Mouse (Mus musculus): Measurements from ENCODE around the gene Gm42742. TPM values are rescaled to one million over a fixed set of nuclear protein-coding genes. Genes with fewer than 3 reads are reported as not detected.

Gene Gm42742
- polyA plus RNA-seq, 1 experiment, result 103 TPM

- peak; percentile 95 for DNase-seq
- Histone ChIP-seq H3K4me1 (replicated peaks; ENCODE audit: control insufficient read depth, insufficient read depth, low read length) (peaks cover 70% of the 10 kb centered on the region), H3K36me3 (ENCODE audit: control insufficient read depth, insufficient read depth, low read length) (no peaks in the 10 kb centered on the region), H3K4me3 (ENCODE audit: control insufficient read depth, insufficient read depth, low read length) (peak within 1 kb of the TSS; percentile 85), H3K27ac (ENCODE audit: control insufficient read depth, insufficient read depth, low read length) (peak within 1 kb of the TSS; percentile 82), H3K27me3 (ENCODE audit: control insufficient read depth, insufficient read depth, low read length) (no peaks in the 10 kb centered on the region)
- peak; percentile 84 for TF ChIP-seq POLR2A (IDR thresholded peaks at IDR 0.05; ENCODE audit: control insufficient read depth, extremely low read depth, insufficient read depth, low read length, poor library complexity)
- TF ChIP-seq CTCF (IDR thresholded peaks at IDR 0.05; ENCODE audit: borderline replicate concordance, control insufficient read depth, extremely low read depth, insufficient read depth, low read length, poor library complexity), result peak; percentile 99
- 2% methylated on average over 39 of the region's 39 CpGs for WGBS
Measured at GRCm38 (mm10) chr7:127016971-127017949, 3.6 kb downstream of the Gm42742 start, which contains the start of gene Pagr1a. Gene Pagr1a (minus strand): TSS chr7:127017352.

- H3K4me3 ChIP-seq (ENCODE audit: control insufficient read depth, insufficient read depth, low read length), result peak overlapping the region; percentile 85
- H3K27ac ChIP-seq (ENCODE audit: control insufficient read depth, insufficient read depth, low read length), result peak overlapping the region; percentile 82
- H3K36me3 ChIP-seq (ENCODE audit: control insufficient read depth, insufficient read depth, low read length), result no peaks in the 10 kb centered on the region
- H3K27me3 ChIP-seq (ENCODE audit: control insufficient read depth, insufficient read depth, low read length), result no peaks in the 10 kb centered on the region
- DNase-seq, result no peak
- TF ChIP-seq POLR2A (IDR thresholded peaks at IDR 0.05; ENCODE audit: control insufficient read depth, extremely low read depth, insufficient read depth, low read length, poor library complexity) (no peak), CTCF (IDR thresholded peaks at IDR 0.05; ENCODE audit: borderline replicate concordance, control insufficient read depth, extremely low read depth, insufficient read depth, low read length, poor library complexity) (no peak)
- under 1% methylated on average over 22 of the region's 22 CpGs for WGBS
- peaks cover 62% of the 10 kb centered on the region for H3K4me1 ChIP-seq (replicated peaks; ENCODE audit: control insufficient read depth, insufficient read depth, low read length)
Measured at GRCm38 (mm10) chr7:127016486-127016938, 4.4 kb downstream of the Gm42742 start.

GRCm38 (mm10) chr7:127016481-127016485, 4.6 kb downstream of the Gm42742 start, which contains the start of gene Pagr1b:
Gene Pagr1b (minus strand): TSS chr7:127016484.
- Histone ChIP-seq H3K4me3 (ENCODE audit: control insufficient read depth, insufficient read depth, low read length) (peak within 1 kb of the TSS; percentile 85), H3K27ac (ENCODE audit: control insufficient read depth, insufficient read depth, low read length) (peak within 1 kb of the TSS; percentile 82), H3K36me3 (ENCODE audit: control insufficient read depth, insufficient read depth, low read length) (no peaks in the 10 kb centered on the region), H3K27me3 (ENCODE audit: control insufficient read depth, insufficient read depth, low read length) (no peaks in the 10 kb centered on the region), H3K4me1 (replicated peaks; ENCODE audit: control insufficient read depth, insufficient read depth, low read length) (peaks cover 60% of the 10 kb centered on the region)
- no peak for DNase-seq
- TF ChIP-seq POLR2A (IDR thresholded peaks at IDR 0.05; ENCODE audit: control insufficient read depth, extremely low read depth, insufficient read depth, low read length, poor library complexity), result no peak
- no peak for TF ChIP-seq CTCF (IDR thresholded peaks at IDR 0.05; ENCODE audit: borderline replicate concordance, control insufficient read depth, extremely low read depth, insufficient read depth, low read length, poor library complexity)

GRCm38 (mm10) chr7:127016081-127016480, 4.8 kb downstream of the Gm42742 start:
- Histone ChIP-seq H3K4me3 (ENCODE audit: control insufficient read depth, insufficient read depth, low read length) (peak overlapping the region; percentile 85), H3K36me3 (ENCODE audit: control insufficient read depth, insufficient read depth, low read length) (no peaks in the 10 kb centered on the region), H3K27ac (ENCODE audit: control insufficient read depth, insufficient read depth, low read length) (peak overlapping the region; percentile 32), H3K4me1 (replicated peaks; ENCODE audit: control insufficient read depth, insufficient read depth, low read length) (peaks cover 58% of the 10 kb centered on the region), H3K27me3 (ENCODE audit: control insufficient read depth, insufficient read depth, low read length) (no peaks in the 10 kb centered on the region)
- WGBS, result 12% methylated on average over 10 of the region's 10 CpGs
- TF ChIP-seq CTCF (IDR thresholded peaks at IDR 0.05; ENCODE audit: borderline replicate concordance, control insufficient read depth, extremely low read depth, insufficient read depth, low read length, poor library complexity), result no peak
- no peak for TF ChIP-seq POLR2A (IDR thresholded peaks at IDR 0.05; ENCODE audit: control insufficient read depth, extremely low read depth, insufficient read depth, low read length, poor library complexity)
- DNase-seq, result no peak

GRCm38 (mm10) chr7:127014993-127015392, 5.9 kb downstream of the Gm42742 start:
- Histone ChIP-seq H3K4me3 (ENCODE audit: control insufficient read depth, insufficient read depth, low read length) (no peak overlapping the region), H3K27me3 (ENCODE audit: control insufficient read depth, insufficient read depth, low read length) (no peaks in the 10 kb centered on the region), H3K27ac (ENCODE audit: control insufficient read depth, insufficient read depth, low read length) (no peak overlapping the region; the same call in 1 of the 2 replicates), H3K4me1 (replicated peaks; ENCODE audit: control insufficient read depth, insufficient read depth, low read length) (peaks cover 50% of the 10 kb centered on the region), H3K36me3 (ENCODE audit: control insufficient read depth, insufficient read depth, low read length) (no peaks in the 10 kb centered on the region)
- no peak for DNase-seq
- 93% methylated on average over 12 of the region's 12 CpGs for WGBS
- TF ChIP-seq CTCF (IDR thresholded peaks at IDR 0.05; ENCODE audit: borderline replicate concordance, control insufficient read depth, extremely low read depth, insufficient read depth, low read length, poor library complexity) (no peak), POLR2A (IDR thresholded peaks at IDR 0.05; ENCODE audit: control insufficient read depth, extremely low read depth, insufficient read depth, low read length, poor library complexity) (no peak)

- peak within 1 kb of the TSS; percentile 76 for H3K27ac ChIP-seq (ENCODE audit: control insufficient read depth, insufficient read depth, low read length)
- no peaks in the 10 kb centered on the region for H3K27me3 ChIP-seq (ENCODE audit: control insufficient read depth, insufficient read depth, low read length)
- peak; percentile 59 for DNase-seq
- H3K4me1 ChIP-seq (replicated peaks; ENCODE audit: control insufficient read depth, insufficient read depth, low read length), result peaks cover 43% of the 10 kb centered on the region
- 2% methylated on average over 11 of the region's 11 CpGs for WGBS
- peak; percentile 43; the same call in 1 of the 2 replicates for TF ChIP-seq POLR2A (IDR thresholded peaks at IDR 0.05; ENCODE audit: control insufficient read depth, extremely low read depth, insufficient read depth, low read length, poor library complexity)
- no peak for TF ChIP-seq CTCF (IDR thresholded peaks at IDR 0.05; ENCODE audit: borderline replicate concordance, control insufficient read depth, extremely low read depth, insufficient read depth, low read length, poor library complexity)
- peak within 1 kb of the TSS; percentile 79 for H3K4me3 ChIP-seq (ENCODE audit: control insufficient read depth, insufficient read depth, low read length)
- no peaks in the 10 kb centered on the region for H3K36me3 ChIP-seq (ENCODE audit: control insufficient read depth, insufficient read depth, low read length)
Measured at GRCm38 (mm10) chr7:127014320-127014719, 6.6 kb downstream of the Gm42742 start, which contains the start of gene Mvp. Gene Mvp (minus strand): TSS chr7:127014621.

Data from thymus, adult 2 months (tissue).